Mouse (Mus musculus): ENCODE data around the gene Otud5.
"Not testable (repeated sequence)": the region's sequence is repeated elsewhere in the genome, so short reads cannot be mapped to it uniquely, and the experiment has no call there.

Gene Otud5

DNA sequence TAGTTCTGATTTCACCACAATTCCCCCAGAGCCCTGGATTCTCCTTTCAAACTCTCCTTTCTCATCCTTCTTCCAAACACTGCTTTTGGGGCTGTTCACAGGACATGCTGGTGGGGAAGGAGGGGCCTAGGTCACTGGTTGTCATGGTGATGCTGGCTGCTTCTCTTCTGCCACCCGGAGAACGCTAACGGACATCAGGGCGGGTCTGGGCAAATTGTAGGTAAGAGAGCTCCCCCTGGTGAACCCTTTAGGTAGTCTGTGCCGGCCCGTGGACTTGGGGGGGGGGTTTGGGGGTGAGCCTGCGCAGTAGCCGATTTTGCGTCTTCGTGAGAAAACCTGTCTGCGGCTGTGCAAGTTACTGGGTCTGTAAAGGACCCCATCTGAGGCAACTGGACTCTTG, 38.7 kb downstream of the Otud5 start:
- DNase-seq (ENCODE audit: low read depth, low spot score), result peak; percentile 95

DNA sequence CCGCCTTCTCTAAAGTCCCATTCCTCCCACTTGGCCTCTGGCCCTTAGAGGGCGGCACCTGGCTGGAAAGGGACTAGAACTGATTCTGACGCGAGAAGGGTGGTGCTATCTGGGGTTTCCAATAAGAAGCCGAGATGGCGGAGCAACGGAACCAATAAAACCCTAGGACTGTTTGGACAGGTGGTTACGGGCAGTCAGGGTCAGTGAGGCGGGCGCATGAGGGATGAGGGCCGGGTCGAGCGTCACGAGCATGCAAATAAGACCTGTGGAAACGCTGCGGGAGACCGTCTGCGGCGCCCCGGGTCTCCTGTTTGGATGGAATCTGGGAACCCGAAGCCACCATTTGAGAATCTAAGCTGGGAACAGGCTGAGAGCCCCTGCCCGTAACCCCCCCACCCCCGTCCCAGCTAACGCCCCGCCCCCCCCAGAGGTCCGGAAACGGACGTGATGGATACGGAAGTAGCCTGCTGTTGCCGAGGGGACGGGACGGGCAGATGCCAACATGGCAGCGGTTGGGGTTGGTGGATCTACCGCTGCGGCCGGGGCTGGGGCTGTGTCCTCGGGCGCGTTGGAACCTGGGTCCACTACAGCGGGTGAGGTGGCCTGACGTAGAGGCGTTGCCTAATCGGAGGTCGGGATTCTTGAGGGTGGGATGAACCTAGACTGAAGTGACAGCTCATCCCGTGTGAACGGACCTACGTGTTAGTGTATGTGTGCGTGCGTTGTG, 42.8 kb downstream of the Otud5 start, which contains the start of gene Slc35a2:
Gene Slc35a2, plus strand, starts transcription at position 188 of the 727 bp plus-strand sequence.
- DNase-seq (ENCODE audit: low read depth, low spot score), result peak; percentile 97

DNA sequence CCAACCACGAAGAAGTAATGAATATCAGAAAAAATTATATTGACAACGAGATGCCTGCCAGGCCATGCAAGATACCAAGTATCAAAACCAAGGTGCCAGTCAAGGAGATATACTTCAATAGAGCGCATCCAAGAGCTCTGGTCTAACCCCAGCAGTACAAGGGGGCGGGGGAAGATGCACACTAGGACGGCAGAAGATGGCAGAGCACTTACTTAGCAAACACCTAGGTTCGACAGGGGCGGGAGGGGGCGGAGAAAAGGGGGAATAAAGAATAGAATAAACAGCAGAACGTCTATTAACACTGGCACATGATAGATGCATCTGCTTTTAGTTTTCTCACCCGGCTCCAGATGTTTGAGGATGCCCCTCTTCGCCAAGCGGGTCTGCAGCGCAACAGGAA, 57.0 kb downstream of the Otud5 start:
- DNase-seq (ENCODE audit: low read depth, low spot score), result peak; percentile 17

DNA sequence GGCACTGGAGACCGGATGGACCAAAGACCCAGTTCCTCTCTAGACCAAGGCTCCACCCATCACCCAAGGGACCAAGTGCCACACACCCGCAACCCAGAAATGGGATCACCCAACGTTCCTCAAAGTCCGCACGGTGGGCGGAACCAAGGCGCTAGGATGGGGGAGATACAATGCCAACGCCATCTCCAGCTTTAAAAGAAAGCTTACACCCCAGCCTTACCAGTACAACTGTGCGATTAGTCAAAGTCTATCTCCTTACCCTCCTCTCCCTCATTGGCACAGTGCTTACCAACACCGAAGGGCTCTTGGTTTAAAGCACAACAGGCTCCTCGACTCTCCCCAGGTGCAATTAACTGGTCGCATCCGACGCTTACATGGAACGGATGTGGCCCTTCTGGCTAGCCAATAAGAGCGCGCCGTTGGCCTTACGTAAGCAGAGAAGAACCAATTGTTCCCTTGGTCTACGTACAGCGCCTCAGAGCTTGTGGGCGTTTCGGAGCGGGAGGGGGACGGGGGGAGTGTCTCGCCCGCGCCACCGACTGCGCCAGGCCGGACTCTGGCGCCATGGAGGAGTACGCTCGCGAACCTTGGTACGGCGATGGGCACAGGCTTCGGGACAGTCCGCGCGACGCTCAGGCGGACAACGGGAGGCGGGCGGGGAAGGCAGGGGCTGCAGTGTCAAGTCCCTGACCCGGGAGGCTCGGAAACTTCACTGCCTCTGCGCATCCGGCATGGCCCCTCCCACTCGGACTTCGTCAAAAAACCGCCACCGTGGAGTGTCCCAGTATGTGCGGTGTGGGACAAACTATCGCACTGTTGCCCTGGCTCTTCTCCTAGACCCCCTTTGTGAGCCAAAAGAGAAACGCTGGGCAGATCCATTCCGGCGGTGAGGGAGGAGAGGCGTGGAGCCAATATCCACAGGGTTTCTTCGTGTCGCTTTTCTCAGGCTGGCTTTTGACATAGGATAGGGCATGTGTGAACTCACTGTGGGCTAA, 58.0 kb downstream of the Otud5 start, which contains the start of the genes Pqbp1 and Timm17b:
Gene Pqbp1, minus strand, starts transcription at position 390 of the 995 bp plus-strand sequence.
Gene Timm17b, plus strand, starts transcription at position 478 of the 995 bp plus-strand sequence.
- DNase-seq (ENCODE audit: low read depth, low spot score), result peak; percentile 98

DNA sequence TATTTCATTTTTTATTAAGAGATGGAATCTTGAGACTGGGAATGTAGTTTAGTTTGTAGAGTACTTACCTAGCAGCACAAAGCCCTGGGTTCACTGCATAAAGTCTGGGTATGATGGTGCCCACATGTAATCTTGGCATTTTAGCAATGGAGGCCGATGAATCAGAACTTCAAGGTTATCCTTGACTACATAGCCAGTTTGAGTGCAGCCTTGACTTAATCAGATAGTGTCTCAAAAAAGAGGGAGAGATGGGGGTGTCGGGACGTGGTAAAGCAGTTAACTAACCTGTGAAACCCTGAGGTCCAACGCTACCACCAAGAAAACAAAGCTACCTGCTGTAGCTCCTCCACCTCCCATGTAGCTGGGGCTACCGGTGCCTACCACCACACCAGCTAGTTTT, 63.3 kb downstream of the Otud5 start:
- DNase-seq (ENCODE audit: low read depth, low spot score), result no peak

DNA sequence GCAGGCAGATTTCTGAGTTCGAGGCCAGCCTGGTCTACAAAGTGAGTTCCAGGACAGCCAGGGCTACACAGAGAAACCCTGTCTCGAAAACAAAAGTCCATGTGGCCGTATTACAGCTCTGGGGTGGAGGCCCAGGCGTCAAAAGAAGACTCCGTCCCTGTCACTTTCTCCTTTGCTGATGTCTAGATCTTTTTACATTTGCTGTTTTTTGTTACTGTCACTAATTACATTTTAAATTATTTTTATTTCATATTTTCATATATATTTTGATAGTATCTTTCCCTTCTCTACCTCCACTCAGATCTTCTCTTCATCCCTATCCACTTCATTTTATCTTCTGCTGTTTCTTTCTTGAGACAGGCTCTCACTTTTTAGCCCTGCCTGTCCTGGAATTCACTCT, 66.6 kb downstream of the Otud5 start, which contains the start of gene Gm10491:
Gene Gm10491, minus strand, starts transcription at position 101 of the 400 bp plus-strand sequence.
- no peak for DNase-seq (ENCODE audit: low read depth, low spot score)

DNA sequence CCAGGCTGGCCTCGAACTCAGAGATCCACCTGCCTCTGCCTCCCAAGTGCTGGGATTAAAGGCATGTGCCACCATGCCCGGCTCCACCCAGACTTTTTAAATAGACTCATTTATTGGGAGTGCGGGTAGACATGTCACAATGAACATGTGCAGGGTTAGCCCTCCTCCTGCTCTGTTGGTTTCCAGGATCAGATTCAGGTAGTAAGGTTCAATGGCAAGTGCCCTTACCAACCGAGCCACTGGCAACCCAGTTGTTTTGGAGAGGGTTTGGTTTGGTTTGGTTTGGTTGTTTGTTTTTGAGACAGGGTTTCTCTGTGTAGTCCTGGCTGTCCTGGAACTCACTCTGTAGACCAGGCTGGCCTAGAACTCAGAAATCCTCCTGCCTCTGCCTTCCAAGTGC, 68.1 kb downstream of the Otud5 start, which contains the start of gene Gm10490:
Gene Gm10490, plus strand, starts transcription at position 301 of the 400 bp plus-strand sequence.
- DNase-seq (ENCODE audit: low read depth, low spot score), result not testable (repeated sequence)

DNA sequence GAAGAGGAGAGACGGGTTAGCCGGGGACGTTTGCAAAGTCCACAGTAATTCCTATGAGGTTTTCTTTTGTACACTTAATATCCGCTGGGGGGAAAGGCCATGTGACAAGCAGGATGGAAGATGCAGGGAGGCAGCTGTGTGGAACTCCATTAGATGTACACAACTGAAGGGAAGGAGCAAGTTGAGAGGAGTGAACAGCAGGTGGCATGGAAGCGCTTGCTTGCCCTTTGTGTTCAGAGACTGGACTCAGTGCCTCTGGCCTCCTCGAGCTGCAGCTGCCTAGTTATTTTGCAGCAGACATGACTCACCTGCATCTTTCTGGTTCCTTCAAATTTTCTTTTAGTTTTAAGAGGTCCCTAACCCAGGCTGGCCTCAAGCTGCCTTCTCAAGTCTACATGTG, 69.3 kb downstream of the Otud5 start:
- DNase-seq (ENCODE audit: low read depth, low spot score), result peak; percentile 30

DNA sequence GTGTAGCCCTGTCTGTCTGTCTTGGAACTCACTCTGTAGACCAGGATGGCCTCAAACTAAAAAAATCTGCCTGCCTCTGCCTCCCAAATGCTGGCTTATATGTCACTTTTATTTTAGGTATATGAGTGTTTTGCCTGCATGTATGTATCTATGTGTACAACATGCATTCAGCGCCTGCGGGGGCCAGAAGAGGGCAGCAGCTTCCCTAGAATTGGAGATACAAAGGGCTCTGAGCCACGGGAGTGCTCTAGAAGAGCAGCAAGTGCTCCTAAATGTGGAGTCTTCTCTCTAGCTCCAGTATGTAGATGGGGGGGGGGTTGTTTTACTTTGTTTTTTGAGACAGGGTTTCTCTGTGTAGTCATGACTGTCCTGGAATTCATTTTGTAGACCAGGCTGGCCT, 74.5 kb downstream of the Otud5 start:
- DNase-seq (ENCODE audit: low read depth, low spot score), result peak; percentile 20

DNA sequence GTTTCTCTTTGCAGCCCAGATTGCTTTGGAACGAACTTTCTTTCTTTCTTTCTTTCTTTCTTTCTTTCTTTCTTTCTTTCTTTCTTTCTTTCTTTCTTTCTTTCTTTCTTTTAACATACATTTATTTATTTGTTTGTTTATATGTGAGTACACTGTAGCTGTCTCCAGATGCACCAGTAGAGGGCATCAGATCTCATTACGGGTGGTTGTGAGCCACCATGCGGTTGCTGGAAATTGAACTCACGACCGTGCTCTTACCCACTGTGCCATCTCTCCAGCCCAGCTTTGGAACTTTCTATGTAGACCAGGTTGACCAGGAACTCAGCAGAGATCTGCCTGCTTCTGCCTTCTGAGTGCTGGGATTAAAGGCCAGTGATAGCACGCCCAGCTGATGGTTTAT, 76.8 kb downstream of the Otud5 start:
- DNase-seq (ENCODE audit: low read depth, low spot score), result not testable (repeated sequence)

DNA sequence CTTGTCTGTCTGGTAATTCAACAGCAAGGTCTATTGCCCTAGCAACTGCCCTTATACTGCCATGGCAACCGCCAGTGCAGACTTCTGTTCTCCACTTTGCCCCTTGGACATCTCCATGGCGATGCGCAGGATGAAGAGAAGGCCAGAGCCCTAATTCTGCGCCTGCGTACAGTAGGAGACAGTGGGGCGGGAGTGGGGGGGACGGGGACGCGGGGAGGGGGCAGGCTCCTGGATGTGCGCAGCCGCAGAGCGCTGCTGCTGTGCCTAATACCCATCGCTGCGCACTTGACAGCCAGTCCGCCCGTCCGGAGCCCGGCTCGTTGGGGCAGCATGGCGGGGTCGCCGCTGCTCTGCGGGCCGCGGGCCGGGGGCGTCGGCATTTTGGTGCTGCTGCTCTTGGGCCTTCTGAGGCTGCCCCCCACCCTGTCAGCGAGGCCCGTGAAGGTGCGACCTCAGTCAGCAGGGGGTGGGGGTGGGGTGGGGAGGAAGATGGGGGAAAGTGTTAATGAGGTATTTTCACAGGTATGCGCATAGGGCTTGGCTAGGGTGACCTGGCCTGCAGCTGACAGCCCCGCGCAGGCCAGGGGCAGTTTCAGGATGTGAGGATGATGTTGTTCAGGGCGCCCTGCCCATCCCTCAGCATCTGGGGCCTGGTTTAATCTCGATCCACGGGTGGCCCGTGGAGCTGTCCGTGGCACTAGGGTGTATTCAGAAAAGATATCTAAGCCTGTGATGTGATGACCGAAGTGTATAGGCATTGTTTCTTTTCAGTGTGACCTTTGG, 78.6 kb downstream of the Otud5 start, which contains the start of gene Pcsk1n:
Gene Pcsk1n, plus strand, starts transcription at position 222 of the 783 bp plus-strand sequence.
- DNase-seq (ENCODE audit: low read depth, low spot score), result peak; percentile 92

DNA sequence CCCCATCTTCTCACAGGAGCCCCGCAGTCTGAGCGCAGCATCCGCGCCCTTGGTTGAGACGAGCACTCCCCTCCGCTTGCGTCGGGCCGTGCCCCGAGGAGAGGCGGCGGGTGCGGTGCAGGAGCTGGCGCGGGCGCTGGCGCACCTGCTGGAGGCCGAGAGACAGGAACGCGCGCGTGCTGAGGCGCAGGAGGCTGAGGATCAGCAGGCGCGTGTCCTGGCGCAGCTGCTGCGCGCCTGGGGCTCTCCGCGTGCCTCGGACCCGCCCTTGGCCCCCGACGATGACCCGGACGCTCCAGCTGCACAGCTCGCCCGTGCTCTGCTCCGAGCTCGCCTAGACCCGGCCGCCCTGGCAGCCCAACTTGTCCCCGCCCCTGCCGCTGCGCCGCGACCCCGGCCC, 80.9 kb downstream of the Otud5 start:
- peak; percentile 53 for DNase-seq (ENCODE audit: low read depth, low spot score)

Data from brain, adult 2 months (tissue).